Mouse (Mus musculus) ES-Bruce4 (cell line): ENCODE measurements at regions not wholly inside any gene's neighbourhood (a gene's known extent, or its start where the extent isn't known, plus 50 kb on each side); places are given as distances from the start of the nearest gene placed in this dataset.

Source experiments
- H3K27ac ChIP-seq: 2 replicates; pipeline ENCODE4 v1.5.1; 2012; ENCODE audit warnings: low read length, inconsistent platforms; ENCODE audit not compliant: insufficient read depth
- H3K27me3 ChIP-seq: 2 replicates; pipeline ENCODE4 v1.6.1; 2012; ENCODE audit warnings: mild to moderate bottlenecking, low read length, inconsistent platforms; ENCODE audit not compliant: control insufficient read depth, poor library complexity, insufficient read depth, severe bottlenecking
- H3K36me3 ChIP-seq: 2 replicates; pipeline ENCODE4 v1.6.1; 2012; ENCODE audit warnings: inconsistent platforms, mild to moderate bottlenecking, low read length, moderate library complexity; ENCODE audit not compliant: control insufficient read depth, poor library complexity, insufficient read depth, severe bottlenecking
- H3K4me1 ChIP-seq: one replicate; pipeline ENCODE4 v1.8.1; 2011; ENCODE audit warnings: low read length; ENCODE audit not compliant: control insufficient read depth, insufficient read depth
- H3K4me3 ChIP-seq: 2 replicates; pipeline ENCODE4 v1.5.1; 2011; ENCODE audit warnings: low read depth, mild to moderate bottlenecking, low read length
- H3K9ac ChIP-seq: 2 replicates; pipeline ENCODE4 v1.6.1; 2012; ENCODE audit warnings: low read depth, mild to moderate bottlenecking, inconsistent platforms; ENCODE audit not compliant: poor library complexity, severe bottlenecking
- H3K9me3 ChIP-seq: replicated peaks from 2 replicates; pipeline ENCODE4 v1.6.1; 2012; ENCODE audit warnings: mild to moderate bottlenecking, low read length, inconsistent platforms; ENCODE audit not compliant: control insufficient read depth, poor library complexity, insufficient read depth, severe bottlenecking
- CTCF ChIP-seq: IDR thresholded peaks from one replicate; pipeline ENCODE4 v1.8.1; 2011; ENCODE audit warnings: low read depth, low read length
- EP300 ChIP-seq: IDR thresholded peaks from 2 replicates; pipeline ENCODE4 v1.6.1; 2011; ENCODE audit warnings: low read depth, low read length; ENCODE audit not compliant: insufficient read depth
- POLR2A ChIP-seq: IDR thresholded peaks from one replicate; pipeline ENCODE4 v1.8.1; 2011; ENCODE audit warnings: low read length; ENCODE audit not compliant: insufficient read depth

DNA sequence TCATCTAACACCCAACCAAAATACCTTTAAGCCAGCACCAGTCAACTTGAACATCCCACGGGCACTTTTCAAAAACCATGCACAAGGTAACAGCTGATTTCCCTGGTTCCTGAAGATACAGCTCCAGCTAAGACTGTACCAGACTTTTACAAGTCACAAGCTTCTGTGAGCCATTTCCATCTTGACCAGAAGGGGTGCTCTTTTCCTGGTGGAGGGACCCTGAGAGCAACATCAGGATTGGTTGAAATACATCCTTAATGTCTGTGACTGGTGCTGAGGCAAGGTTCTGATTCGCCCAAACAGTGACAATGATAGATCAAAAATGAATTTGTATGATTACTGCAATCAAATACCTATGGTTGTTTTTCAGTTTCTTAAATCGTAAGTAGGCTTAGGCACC lies 71.0 kb upstream of the Sptlc3 start:
- Histone ChIP-seq H3K27ac (no peak overlapping the region), H3K9ac (no peak overlapping the region), H3K9me3 (no peaks in the 10 kb centered on the region), H3K4me1 (no peaks in the 10 kb centered on the region), H3K27me3 (no peaks in the 10 kb centered on the region), H3K36me3 (no peaks in the 10 kb centered on the region), H3K4me3 (no peak overlapping the region)
- TF ChIP-seq EP300 (no peak), POLR2A (no peak), CTCF (no peak)

DNA sequence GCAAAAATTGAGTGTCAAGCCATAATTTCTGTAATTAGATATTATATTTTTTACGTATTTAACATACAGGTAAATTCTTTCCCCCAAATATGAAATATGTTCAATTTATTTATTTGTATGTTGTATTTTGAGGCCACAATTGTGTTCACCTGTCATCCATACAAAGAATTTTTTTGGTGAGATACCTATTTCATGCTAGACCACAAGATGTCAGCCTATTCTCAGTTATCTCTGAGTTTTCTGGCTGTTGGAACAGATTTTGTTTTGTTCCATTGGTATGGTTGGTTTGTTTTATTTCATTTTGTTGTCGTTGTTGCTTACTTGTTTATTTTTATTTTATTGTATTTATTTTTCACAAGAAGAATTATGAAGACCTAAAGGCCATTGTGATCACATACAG lies 70.3 kb upstream of the Sptlc3 start:
- TF ChIP-seq EP300 (no peak), POLR2A (no peak), CTCF (no peak)
- no peak overlapping the region for H3K4me3 ChIP-seq
- H3K36me3 ChIP-seq: no peaks in the 10 kb centered on the region
- no peaks in the 10 kb centered on the region for H3K4me1 ChIP-seq
- no peaks in the 10 kb centered on the region for H3K27me3 ChIP-seq
- H3K27ac ChIP-seq: no peak overlapping the region
- no peak overlapping the region for H3K9ac ChIP-seq
- H3K9me3 ChIP-seq: no peaks in the 10 kb centered on the region
